Mouse (Mus musculus): ENCODE data around the gene Stat5a. TPM values are rescaled to one million over a fixed set of nuclear protein-coding genes. Genes with fewer than 3 reads are reported as not detected.

Gene Stat5a
- polyA plus RNA-seq, 1 experiment from 2014 or later, result 6.0 TPM

GRCm38 (mm10) chr11:100914415-100914814, 55.3 kb downstream of the Stat5a start:
- 87% methylated on average over 5 of the region's 5 CpGs for WGBS (ENCODE audit: insufficient replicate concordance)
- no peak for TF ChIP-seq CTCF (IDR thresholded peaks at IDR 0.05; ENCODE audit: low read depth)
- no peak for TF ChIP-seq EP300 (IDR thresholded peaks at IDR 0.05; ENCODE audit: low read depth)
- peaks cover 18% of the 10 kb centered on the region for H3K4me1 ChIP-seq (ENCODE audit: insufficient read depth)
- no peak for DNase-seq
- H3K27me3 ChIP-seq (ENCODE audit: insufficient read depth, low read length), result no peaks in the 10 kb centered on the region
- no peaks in the 10 kb centered on the region for H3K9me3 ChIP-seq (ENCODE audit: low read length)
- H3K27ac ChIP-seq (ENCODE audit: low read depth), result no peak overlapping the region
- no peak overlapping the region for H3K4me3 ChIP-seq (ENCODE audit: low read depth, low read length)
- no peak overlapping the region for H3K4me2 ChIP-seq (ENCODE audit: low read depth, low read length)
- H3K36me3 ChIP-seq (replicated peaks; ENCODE audit: insufficient read depth, low read length), result peaks cover 22% of the 10 kb centered on the region
- ATAC-seq, result no peak
- no peak overlapping the region for H3K9ac ChIP-seq (replicated peaks)

DNA sequence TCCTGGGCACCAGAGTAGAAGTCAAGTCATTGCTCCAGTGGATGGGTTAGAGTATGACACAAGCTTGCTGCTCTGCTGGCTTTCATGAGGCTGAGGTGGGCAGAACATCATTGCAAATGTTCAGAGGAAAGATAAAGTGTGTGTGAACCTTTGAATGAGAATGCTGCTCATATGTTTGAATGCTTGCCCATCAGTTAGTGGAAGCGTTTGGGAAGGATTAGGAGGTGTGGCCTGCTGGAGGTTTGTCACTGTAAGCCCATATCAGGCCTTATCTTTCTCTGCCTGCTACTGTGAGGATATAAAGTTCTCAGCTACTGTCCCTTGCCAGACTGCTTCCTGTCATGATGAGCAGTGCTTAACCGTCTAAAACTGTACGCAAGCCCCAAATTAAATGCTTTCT, 55.9 kb downstream of the Stat5a start:
- TF ChIP-seq EP300 (IDR thresholded peaks at IDR 0.05; ENCODE audit: low read depth) (no peak), CTCF (IDR thresholded peaks at IDR 0.05; ENCODE audit: low read depth) (no peak)
- H3K27me3 ChIP-seq (ENCODE audit: insufficient read depth, low read length), result no peaks in the 10 kb centered on the region
- no peak overlapping the region for H3K27ac ChIP-seq (ENCODE audit: low read depth)
- ATAC-seq (no peak), DNase-seq (no peak)
- no peak overlapping the region for H3K4me2 ChIP-seq (ENCODE audit: low read depth, low read length)
- no peaks in the 10 kb centered on the region for H3K9me3 ChIP-seq (ENCODE audit: low read length)
- H3K36me3 ChIP-seq (replicated peaks; ENCODE audit: insufficient read depth, low read length), result peaks cover 22% of the 10 kb centered on the region
- H3K4me1 ChIP-seq (ENCODE audit: insufficient read depth), result peaks cover 20% of the 10 kb centered on the region
- H3K4me3 ChIP-seq (ENCODE audit: low read depth, low read length), result no peak overlapping the region
- WGBS (ENCODE audit: insufficient replicate concordance), result 74% methylated on average over 3 of the region's 3 CpGs
- no peak overlapping the region for H3K9ac ChIP-seq (replicated peaks)

- H3K27me3 ChIP-seq (ENCODE audit: insufficient read depth, low read length), result no peaks in the 10 kb centered on the region
- no peak overlapping the region for H3K4me3 ChIP-seq (ENCODE audit: low read depth, low read length)
- no peak for TF ChIP-seq CTCF (IDR thresholded peaks at IDR 0.05; ENCODE audit: low read depth)
- TF ChIP-seq EP300 (IDR thresholded peaks at IDR 0.05; ENCODE audit: low read depth), result peak; percentile 83
- peak overlapping the region; percentile 72 for H3K27ac ChIP-seq (ENCODE audit: low read depth)
- H3K9ac ChIP-seq (replicated peaks), result no peak overlapping the region
- peak overlapping the region; percentile 36 for H3K4me2 ChIP-seq (ENCODE audit: low read depth, low read length)
- DNase-seq (peak; percentile 49), ATAC-seq (peak; percentile 88)
- H3K9me3 ChIP-seq (ENCODE audit: low read length), result no peaks in the 10 kb centered on the region
- H3K36me3 ChIP-seq (replicated peaks; ENCODE audit: insufficient read depth, low read length), result peaks cover 23% of the 10 kb centered on the region; the same call in 1 of the 2 replicates
- peaks cover 29% of the 10 kb centered on the region for H3K4me1 ChIP-seq (ENCODE audit: insufficient read depth)
- 63% methylated on average over 4 of the region's 4 CpGs for WGBS (ENCODE audit: insufficient replicate concordance)
Measured at GRCm38 (mm10) chr11:100916432-100916971, 57.4 kb downstream of the Stat5a start.

DNA sequence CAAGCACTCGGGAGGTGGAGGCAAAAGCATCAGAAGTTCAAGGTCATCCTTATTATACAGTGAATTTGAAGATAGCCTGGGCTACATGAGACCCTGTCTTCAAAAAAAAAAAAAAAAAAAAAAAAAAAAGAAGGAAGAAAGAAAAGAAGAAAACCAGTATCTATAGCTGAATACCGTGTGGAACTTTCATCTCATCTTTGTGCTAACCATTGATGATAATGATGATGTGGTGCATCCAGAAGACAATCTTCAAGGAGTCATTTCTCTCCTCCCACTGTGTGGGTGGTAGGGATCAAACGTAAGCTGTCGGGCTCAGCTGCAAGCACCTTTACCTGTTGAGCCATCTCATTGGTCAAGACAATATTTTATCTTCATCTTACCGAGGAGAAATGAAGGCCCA, 58.9 kb downstream of the Stat5a start:
- WGBS (ENCODE audit: insufficient replicate concordance), result 76% methylated on average over 5 of the region's 5 CpGs
- Histone ChIP-seq H3K9ac (replicated peaks) (no peak overlapping the region), H3K27me3 (ENCODE audit: insufficient read depth, low read length) (no peaks in the 10 kb centered on the region), H3K9me3 (ENCODE audit: low read length) (no peaks in the 10 kb centered on the region), H3K36me3 (replicated peaks; ENCODE audit: insufficient read depth, low read length) (peaks cover 26% of the 10 kb centered on the region; the same call in 1 of the 2 replicates), H3K4me2 (ENCODE audit: low read depth, low read length) (no peak overlapping the region), H3K4me3 (ENCODE audit: low read depth, low read length) (no peak overlapping the region), H3K27ac (ENCODE audit: low read depth) (no peak overlapping the region), H3K4me1 (ENCODE audit: insufficient read depth) (peaks cover 30% of the 10 kb centered on the region)
- ATAC-seq (no peak), DNase-seq (no peak)
- no peak for TF ChIP-seq EP300 (IDR thresholded peaks at IDR 0.05; ENCODE audit: low read depth)
- no peak for TF ChIP-seq CTCF (IDR thresholded peaks at IDR 0.05; ENCODE audit: low read depth)

DNA sequence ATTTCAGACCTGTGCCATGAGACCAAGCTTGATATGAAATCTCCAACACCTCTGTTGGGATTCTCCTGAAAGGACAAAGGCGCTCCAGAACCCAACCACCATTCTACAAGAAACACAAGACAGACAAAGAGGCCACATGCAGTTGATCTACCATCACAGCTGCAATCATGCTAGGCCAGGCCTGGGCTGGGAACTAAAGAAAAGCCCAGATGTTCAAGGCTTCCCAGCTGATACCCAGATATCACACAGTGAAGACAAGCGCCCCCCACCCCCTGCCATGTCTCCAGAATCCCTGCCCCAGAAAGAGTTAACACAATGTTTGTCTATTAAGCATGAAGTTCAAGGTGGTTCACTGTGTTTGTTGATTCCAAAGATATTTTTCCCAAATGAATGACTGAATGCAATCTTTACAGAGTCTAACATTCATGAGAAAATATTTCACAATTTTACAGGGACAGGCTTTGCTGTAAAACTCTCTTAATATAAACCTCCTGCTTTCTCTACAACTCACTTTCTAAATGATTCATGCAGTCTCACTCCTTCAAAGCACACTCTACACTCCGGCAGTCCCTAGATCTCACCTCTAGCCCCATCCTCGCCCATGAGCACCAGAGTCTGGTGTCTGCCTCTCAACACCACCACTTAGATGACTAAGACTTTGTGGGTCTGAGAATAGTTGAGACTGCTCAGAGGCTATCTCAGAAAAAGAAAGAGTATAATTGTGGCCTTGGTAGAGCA, 61.9 kb downstream of the Stat5a start:
- 80% methylated on average over 4 of the region's 4 CpGs for WGBS (ENCODE audit: insufficient replicate concordance)
- Histone ChIP-seq H3K4me2 (ENCODE audit: low read depth, low read length) (no peak overlapping the region), H3K9me3 (ENCODE audit: low read length) (no peaks in the 10 kb centered on the region), H3K9ac (replicated peaks) (no peak overlapping the region), H3K4me1 (ENCODE audit: insufficient read depth) (peaks cover 25% of the 10 kb centered on the region), H3K36me3 (replicated peaks; ENCODE audit: insufficient read depth, low read length) (peaks cover 19% of the 10 kb centered on the region; the same call in 1 of the 2 replicates), H3K4me3 (ENCODE audit: low read depth, low read length) (no peak overlapping the region), H3K27ac (ENCODE audit: low read depth) (0 out of 2 replicates have a peak overlapping the region, but pooled peaks have one; percentile 3), H3K27me3 (ENCODE audit: insufficient read depth, low read length) (no peaks in the 10 kb centered on the region)
- ATAC-seq (no peak), DNase-seq (no peak)
- TF ChIP-seq EP300 (IDR thresholded peaks at IDR 0.05; ENCODE audit: low read depth), result no peak

DNA sequence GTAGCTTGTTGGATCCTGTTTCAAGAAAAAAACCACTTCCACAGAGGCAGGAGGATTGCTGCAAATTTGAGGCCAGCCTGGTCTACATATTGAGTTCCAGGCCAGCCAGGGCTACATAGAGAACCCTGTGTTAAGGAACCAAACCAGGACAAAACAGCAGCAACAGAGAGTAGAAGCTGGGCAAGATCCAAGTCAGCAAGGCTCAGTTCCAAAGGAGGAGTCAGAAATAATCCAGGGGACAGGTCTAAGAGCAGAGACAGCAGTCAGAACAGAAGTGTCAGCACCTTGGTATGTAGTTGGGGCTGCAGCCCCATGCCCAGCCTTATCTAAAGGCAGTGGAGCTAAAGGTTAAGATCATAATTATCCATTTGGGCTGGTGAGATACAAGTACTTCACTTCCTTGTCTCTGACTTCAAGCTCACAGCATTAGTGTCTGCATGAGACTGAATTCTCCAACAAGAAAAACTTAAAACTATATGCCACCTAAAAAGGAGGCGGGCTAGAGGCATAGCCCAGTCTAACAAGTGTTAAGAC, 65.3 kb downstream of the Stat5a start:
- no peak for TF ChIP-seq CTCF (IDR thresholded peaks at IDR 0.05; ENCODE audit: low read depth)
- H3K4me2 ChIP-seq (ENCODE audit: low read depth, low read length), result no peak overlapping the region
- no peaks in the 10 kb centered on the region for H3K27me3 ChIP-seq (ENCODE audit: insufficient read depth, low read length)
- no peak overlapping the region for H3K9ac ChIP-seq (replicated peaks)
- ATAC-seq (no peak), DNase-seq (no peak)
- peaks cover 10% of the 10 kb centered on the region; the same call in 1 of the 2 replicates for H3K36me3 ChIP-seq (replicated peaks; ENCODE audit: insufficient read depth, low read length)
- no peaks in the 10 kb centered on the region for H3K9me3 ChIP-seq (ENCODE audit: low read length)
- no peak overlapping the region for H3K4me3 ChIP-seq (ENCODE audit: low read depth, low read length)
- no peak overlapping the region for H3K27ac ChIP-seq (ENCODE audit: low read depth)
- WGBS (ENCODE audit: insufficient replicate concordance), result 68% methylated on average over 1 of the region's 1 CpGs
- peaks cover 20% of the 10 kb centered on the region for H3K4me1 ChIP-seq (ENCODE audit: insufficient read depth)
